Mouse (Mus musculus) yolk sac, embryonic 10.5 days (tissue): Measurements from ENCODE around the gene Gm13420.
"Not testable (repeated sequence)": the region's sequence is repeated elsewhere in the genome, so short reads cannot be mapped to it uniquely, and the experiment has no call there.

Source experiments
- DNase-seq: peaks from one replicate; pipeline ENCODE4 v3.0.0-alpha.2; 2017; ENCODE audit warnings: low spot score

Gene Gm13420

DNA sequence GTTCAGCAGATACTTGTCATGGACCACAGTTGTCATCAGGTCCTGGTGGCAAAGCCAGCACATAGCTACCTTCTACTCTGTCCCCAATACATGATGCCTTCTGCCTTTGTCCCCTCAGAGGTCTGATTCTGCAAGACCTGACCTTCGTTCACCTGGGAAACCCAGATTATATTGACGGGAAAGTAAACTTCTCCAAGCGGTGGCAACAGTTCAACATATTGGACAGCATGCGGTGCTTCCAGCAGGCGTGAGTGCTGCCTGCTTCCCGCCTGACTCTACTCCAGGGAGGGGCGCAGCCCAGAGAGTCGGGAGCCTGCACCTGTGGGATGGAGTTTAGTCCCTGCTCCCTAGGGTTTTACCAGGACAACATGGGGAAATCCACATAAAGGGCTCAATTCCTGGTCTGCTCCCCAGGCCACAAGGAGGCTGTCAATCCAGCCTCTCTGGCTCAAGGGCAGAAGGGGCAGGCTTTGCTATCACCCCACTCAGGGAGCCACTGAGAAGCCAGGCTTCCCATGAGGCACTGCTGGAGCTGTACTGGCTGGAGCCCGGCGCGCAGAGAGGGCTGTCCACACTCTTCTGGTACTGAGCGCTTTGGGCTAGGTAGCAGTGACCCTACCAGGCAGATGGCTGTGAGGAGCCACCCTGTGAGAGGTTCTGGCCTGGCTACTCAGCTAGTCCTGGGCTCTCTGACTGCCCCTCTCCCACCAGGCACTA is 14.1 kb downstream of the Gm13420 start:
- DNase-seq: no peak

DNA sequence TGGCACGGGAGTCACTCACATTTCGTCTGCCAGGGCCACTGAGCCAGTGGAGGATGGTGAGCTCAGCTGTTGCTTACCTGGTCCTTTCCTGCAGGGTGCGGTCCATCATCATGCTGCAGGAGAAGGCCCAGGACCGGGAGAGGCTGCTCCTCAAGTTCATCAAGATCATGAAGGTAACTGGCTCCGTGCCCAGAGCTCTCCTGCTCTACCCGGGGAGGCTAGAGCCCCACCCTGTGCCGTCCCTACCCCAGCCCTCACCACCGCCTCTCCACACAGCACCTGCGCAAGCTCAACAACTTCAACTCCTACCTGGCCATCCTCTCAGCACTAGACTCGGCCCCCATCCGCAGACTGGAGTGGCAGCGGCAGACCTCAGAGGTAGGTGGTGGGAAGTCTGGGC is 15.8 kb downstream of the Gm13420 start:
- no peak for DNase-seq

DNA sequence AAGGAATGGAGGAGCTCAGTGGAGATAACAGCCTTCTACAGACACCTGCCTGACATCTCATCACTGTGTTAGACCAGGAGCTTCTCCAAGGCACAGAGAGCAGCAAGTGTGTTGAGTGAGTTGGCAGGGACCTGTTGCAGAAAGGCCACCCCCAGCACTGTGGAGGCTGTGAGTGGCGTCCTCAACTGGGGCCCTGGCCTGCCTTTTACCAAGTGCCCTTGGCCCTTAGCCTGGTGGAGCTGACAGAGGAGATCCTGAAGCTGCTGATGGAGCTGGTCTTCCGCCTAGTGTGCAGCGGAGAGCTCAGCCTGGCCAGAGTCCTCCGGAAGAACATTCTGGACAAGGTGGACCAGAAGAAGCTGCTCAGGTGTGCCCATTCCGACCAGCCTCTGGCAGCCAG is 18.1 kb downstream of the Gm13420 start:
- no peak for DNase-seq

DNA sequence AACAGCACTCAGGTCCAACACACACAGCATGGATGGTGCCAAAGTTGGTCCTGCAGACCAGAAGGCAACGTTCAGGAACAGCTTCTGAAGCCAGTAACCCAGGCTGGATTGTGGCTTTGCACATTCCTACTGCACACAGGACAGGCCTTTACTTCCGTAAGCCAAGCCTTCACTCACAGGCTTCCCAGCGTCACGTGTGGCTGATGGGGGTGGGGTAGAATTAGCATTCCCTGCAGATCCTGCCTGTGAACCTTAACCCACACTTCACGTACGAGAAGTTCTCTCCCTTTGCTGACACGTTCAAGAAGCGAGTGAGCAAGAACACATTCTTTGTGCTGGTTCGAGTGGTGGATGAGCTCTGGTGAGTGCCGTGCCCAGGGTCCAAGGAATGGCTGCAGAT is 18.9 kb downstream of the Gm13420 start:
- peak; percentile 67 for DNase-seq

DNA sequence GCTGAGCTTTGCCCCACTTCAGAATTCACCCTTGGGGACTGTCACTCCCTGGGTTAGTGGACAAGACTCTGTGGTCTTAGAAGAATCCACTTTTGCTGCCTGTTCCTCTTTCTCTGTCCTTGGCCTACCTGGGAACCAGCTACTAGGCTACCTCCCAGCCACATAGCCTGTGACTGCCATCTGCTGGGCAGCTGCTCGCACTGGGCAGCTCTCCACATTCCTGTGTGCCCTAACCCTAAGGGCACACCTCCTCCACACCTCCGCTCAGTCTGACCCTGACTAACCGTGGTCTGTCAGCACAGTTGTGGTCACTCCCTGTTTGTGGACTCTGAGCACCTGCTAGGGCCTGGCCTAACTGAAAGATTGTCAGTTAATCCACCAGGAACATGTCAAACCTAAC is 19.9 kb downstream of the Gm13420 start:
- DNase-seq: no peak

DNA sequence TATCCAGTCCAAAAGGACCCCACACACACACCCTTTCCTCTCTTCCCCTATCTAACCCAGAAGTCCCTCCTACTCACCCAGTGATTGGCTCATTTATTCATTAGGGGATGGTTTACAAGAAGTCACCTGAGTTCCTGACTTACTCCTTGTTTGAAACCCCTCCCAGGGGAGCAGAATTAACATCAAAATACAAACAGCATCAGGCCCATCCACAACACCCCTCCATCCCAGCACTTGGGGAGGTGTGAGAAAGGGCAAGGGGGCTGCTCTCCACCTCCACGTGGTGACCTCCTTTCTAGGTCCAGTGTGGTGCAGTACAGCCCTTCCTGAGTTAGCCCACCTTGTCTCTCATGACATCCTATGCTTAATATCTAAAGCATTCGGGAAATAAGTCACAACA is 22.0 kb downstream of the Gm13420 start:
- DNase-seq: no peak

DNA sequence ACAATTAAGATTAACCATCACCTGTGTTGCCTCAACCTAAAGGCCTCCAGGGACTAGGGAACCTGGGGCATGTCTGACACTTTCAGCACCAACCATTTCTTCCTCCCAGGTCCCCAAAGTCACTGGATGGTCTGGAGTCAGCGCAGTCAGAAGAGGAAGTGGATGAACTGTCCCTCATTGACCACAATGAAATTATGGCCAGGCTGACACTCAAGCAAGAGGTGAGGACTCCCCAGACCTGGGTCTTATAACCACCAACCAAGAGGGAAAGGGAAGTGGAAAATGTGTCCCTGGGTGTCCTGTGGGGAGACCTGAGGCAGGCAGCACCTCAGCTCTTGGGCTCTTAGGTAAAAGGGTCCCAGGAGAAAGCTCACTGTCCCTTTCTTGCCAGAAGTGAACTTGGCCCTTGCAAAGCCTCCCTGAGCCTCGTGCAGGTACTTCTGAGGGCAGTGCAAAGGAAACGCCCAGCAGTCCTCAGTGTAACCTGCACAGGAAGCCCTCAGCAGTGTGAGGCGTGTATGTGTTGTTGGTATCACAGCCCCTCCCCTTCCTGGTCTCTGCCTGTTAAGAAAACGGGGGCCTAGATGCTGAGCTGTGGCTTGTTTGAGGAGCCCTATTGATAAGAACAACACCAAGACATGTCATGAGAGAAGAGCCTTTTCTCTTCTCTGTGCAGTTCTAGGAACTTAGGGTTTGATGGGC is 26.7 kb downstream of the Gm13420 start:
- no peak for DNase-seq

DNA sequence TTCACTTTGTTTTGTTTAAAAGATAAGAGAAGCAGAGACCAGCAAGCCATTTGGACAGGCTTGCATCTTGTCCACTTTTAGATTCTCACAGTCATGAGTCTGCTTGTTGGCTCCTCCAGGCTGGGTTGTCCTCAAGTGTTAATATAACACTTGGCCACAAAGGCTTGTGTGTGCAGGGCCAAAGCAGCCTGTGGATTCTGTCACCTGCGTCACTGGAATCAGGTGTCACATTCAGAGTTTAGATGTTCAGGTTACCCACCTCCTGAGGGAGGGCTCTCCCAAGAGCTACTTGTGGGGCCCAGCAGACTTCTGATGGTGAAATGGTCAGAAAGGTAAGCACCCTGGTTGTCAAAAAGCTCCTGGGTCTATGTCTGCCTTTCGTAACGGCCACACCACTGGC is 28.4 kb downstream of the Gm13420 start:
- DNase-seq: no peak

DNA sequence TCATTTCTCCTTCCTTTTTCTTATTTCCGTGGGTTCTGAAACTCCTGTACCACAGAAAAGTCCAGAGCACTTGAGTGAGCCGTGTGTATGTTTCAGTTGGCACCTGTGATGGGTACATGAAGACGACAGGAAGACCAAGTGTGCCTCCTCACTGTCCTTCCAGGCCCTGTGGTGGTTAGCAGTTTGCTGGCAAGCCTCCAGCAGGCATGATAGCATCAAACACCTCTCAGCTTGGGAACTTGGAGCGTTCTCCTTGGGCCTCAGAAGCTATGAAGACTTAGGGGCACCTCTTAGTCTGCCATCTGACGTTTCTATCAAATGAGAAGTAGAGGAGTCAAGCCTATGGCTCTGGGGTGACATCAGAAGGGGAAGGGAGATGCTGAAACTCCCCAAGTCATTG is 32.9 kb downstream of the Gm13420 start:
- no peak for DNase-seq

DNA sequence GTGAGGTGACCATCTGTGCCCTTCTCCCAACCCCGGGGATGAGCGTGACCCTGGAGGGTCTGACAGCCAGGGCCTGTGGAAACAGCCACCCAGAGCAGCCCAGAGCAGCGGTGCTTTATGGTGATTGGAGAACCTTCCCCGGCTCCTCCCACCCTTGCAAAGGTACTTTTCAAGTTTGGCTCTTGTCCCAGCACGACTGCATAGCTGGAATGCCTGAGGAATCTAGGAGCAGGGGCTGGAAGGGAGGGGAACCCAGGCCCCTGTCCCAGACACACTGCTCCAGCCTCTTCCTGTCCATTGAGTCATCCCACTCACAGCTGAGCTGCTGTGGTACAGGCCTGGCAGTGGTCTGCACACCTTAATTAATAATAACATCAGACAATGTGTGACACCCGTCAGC is 34.8 kb downstream of the Gm13420 start:
- DNase-seq: peak; percentile 71

DNA sequence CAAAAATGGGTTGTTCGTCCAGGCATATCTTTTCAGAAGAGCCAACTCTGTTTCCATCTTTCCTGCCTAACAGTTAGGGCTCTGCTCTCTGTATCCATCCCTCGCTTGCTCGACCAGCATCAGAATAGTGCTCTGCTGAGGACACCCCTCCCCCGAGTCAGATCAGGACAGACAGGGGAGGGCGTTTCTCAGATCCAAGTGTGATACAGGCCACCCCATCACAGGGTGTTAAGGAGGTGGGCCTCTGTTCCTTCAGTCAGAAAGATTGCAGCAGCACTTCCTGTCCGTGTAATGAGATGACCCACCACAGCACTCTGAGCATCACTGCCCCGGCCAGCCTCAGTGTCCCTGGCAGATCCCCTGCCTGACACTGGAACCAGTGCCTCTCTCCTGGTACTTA is 35.3 kb downstream of the Gm13420 start:
- DNase-seq: no peak

DNA sequence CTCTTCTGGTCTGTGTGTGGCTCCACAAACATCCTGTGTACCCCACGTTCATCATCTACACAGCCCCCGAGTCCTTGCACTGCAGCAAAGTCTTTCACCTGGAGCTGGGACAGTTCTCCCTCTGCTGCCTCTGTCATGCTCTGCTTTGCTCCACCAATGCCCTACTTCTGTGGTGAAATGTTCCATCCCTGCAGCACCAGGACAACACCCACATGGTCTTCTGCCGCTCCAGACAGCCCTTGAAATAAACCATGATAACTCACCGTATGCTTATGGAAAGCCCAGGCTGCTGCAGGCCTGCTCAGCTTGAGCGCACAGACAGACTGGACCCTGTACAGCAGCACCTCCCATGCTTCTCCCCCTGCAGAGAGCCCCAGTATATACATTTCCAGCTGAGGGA is 37.4 kb downstream of the Gm13420 start:
- no peak for DNase-seq

DNA sequence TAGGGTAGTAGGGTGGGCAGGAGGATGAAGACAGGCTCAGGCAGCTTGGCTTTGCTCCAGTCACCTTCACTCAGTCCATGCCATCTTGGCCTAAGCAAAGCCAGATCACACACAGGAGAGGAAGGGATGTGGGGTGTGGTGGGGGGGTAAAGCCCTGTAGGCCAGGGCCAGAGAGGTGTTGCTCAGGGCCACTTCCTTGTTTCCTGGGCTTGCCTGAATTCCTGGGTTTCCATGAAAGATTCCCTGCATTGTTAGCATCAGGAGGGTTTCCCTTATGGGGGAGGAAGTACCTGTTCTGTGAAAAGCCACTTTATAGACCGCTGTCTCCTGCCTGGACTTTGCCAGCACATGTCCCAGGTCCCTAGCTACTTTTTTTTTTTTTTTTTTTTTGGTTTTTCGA is 38.0 kb downstream of the Gm13420 start:
- DNase-seq: no peak

DNA sequence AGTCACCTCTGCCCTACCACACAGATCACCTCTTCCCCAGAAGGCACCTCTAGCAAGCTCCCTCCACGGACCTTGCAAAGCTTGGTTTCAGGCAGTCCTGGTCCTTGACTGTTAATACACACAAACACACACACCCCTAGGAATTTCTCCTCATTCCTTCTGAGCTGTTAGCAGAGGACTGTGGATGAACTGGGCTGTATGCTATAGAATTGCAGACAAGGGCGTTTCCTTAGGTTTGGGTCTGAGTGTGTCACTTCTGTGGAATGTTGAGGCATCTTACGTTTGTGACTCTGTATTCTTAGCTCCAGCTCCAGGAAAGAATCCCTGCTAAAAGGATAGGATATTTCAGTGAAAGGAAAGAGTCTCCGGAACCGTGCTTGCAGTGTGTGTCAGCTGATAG is 39.6 kb downstream of the Gm13420 start:
- DNase-seq: no peak

DNA sequence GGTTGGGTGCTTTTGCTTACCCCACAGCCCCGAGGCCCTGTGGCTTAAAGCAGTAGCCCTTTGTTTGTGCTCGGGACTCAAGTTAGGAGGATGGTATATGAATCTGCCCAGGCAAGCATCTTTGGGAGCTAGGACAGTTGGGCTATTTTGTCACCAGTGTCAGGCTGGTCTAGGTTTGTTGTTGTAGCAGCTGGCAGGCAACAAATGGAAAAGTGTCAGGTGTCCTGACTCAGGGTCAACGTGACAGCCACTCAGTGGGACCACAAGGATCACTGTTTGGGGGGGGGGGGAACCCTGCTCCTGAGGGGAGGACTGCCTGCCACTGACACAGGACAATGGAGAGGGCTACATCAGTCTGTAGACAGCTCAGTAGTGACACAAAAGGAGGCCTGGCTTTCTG is 40.4 kb downstream of the Gm13420 start:
- DNase-seq: no peak

DNA sequence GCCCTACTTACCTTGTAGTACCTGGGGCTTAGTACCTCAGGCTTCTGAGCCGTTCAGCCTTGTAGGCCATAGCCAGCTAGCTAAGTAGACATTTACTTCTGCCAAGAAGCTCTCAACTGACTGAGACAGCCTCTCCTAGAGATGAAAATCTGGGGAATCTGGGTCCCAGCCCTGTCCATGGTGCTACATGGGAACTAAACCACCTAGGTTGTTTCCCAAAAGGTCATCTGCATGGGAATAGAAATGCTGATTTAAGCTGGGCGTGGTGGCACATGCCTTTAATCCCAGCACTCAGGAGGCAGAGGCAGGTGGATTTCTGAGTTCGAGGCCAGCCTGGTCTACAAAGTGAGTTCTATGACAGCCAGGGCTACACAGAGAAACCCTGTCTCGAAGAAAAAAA is 43.3 kb downstream of the Gm13420 start:
- DNase-seq: not testable (repeated sequence)

DNA sequence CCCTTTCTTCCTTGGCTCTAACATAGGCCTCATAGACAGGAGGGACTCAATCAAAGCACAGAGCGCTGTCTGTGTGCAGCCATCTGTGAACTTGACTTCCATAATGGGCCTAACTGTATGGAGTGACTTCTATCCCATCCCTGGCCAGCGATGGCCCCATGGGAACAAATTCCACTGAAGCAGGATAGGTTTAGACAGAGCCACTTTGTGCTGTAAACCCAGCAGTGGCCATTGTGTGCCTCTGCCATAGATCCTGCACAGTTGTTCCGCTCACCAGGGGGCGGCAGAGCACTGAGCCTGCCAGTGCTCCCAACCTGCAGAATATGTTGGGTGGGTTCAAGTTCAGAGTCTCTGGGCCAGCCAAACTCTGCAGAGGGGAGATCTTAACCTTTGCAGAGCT is 43.8 kb downstream of the Gm13420 start:
- DNase-seq: no peak

DNA sequence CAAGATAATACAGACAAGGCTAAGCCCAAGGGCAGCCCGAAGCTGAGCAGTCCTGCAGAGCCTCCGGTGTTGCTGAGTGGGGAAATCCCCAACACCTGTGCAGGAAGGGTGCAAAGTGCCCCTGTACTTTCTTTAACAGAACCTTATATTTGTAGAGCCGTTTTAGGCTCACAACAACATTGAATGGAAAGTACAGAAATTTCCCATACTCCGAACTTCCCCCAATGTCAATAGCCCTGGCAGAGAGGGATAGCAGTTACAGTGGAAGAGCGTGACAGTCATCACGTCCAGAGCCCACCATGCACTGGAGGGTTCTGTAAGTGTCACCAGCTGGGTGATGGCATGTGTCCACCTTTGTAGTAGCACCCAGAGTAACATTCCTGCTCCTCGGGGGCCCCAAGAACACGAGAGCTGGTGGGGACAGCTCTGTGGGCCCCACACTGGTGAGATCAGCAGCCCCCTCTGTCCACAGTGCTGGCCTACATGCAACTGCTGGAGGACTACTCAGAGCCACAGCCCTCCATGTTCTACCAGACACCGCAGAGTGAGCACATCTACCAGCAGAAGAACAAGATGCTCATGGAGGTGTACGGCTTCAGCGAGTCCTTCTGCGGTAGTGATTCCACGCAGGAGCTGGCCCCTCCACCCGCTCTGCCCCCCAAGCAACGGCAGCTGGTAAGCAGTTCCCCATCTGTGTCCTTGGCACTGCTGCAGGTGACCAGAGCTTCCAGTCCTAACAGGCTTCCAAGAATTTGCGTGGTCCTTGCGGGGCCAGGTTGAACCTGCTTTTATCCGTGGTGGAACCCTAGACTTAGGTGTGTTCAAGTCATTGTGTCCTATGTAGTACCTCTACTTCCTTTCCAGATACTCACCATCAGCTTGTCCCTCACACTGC is 44.5 kb downstream of the Gm13420 start:
- DNase-seq: no peak

DNA sequence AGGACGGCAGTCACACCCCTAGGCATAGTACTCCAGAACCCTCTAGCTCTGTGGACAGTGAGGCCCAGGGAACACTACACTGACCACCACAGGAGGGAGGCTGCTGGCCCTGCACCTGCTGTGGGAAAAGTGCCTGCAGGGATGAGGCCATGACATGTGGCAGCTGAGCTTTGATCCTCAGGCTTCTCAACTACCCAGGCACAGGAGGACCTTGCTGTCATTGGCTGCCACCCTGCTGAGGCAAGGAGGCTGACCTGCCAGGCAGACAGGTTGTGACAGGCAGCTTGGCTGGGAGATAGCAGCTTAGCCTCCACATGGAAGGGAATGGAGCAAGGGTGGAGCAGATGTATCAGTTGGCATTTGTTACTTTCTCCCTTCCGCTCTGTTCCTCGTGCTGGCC is 46.0 kb downstream of the Gm13420 start:
- DNase-seq: no peak

DNA sequence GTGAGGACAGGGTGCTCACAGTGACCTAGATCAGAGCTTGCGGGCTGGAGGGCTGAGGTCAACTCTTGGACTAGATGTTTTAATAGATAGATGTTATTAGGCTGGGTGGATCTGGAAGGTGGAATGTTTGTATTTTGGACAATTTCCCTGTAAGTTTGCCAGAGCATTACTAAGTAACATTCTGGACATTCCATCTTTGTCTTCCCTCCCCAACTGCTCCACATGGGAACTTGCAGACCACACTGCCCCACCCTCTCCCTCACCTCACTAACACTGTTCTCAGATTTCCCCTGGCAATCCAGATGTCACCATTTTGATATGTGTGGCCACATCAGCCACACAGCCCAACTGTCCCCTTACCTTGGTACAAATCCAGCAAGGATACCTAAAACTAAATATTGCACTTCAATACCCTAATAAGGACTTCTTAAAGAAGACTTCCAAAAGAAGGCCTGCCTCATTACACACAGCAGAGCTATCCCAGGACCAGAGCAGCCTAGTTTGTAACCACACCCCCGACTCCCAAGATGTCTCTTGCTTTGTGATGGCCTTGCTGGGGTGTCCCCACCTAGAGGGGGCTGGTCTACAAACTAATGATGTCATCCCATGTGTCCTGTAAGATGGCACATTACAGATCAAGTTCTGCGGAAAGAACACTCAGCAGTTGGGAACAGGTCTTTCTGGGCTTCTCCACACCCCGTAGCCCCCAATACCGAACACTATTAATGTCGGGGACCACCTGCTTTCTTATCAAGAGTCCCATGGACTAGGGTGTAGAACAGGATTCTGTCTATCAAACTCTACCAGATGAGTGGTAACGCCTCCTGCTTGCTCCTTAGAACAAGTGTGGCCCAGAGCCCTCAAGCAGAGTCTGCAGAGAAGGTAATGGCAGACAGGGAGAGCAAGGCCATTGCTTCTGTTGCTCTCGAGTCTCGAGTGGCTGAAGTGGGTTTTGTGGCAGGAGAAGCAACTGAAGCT is 48.1 kb downstream of the Gm13420 start:
- DNase-seq: no peak

DNA sequence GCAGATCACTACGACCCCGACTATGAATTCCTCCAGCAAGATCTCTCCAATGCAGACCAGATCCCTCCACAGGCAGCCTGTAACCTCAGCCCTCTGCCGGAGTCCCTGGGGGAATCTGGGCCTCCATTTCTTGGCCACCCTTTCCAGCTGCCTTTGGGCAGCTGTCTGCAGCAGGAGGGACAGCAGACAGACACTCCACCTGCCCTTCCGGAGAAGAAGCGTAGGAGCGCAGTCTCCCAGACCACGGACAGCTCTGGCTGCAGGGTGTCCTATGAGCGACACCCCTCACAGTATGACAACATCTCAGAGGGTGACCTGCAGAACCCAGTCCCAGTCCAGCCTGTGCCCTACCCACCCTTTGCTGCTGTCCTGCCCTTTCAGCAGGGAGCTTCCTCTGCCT is 49.3 kb downstream of the Gm13420 start:
- DNase-seq: no peak

DNA sequence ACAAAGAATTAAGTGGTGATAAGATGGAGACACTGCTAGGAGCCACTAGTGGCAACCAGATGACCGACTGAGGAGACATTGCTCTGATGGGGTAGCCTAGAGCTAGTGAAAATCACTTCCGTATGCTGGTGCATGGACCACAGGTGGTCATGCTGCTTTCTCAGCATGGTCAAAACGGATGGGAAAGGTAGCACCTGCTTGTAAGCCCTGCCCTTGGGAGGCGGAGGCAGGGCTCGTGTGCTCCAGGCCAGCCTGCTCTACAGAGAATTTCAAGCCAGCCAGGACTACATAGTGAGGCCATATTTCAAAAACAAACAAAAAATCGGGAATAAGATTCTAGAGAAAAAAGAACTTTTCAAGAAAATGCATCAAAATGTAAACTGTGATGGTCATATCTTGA is 50.1 kb downstream of the Gm13420 start:
- no peak for DNase-seq
